Mouse (Mus musculus) kidney, adult 9 months (tissue): Measurements from ENCODE around the gene Stk26.

Experiments used
- DNase-seq: peaks from one replicate; pipeline ENCODE4 v3.0.0; 2022

Gene Stk26

DNA sequence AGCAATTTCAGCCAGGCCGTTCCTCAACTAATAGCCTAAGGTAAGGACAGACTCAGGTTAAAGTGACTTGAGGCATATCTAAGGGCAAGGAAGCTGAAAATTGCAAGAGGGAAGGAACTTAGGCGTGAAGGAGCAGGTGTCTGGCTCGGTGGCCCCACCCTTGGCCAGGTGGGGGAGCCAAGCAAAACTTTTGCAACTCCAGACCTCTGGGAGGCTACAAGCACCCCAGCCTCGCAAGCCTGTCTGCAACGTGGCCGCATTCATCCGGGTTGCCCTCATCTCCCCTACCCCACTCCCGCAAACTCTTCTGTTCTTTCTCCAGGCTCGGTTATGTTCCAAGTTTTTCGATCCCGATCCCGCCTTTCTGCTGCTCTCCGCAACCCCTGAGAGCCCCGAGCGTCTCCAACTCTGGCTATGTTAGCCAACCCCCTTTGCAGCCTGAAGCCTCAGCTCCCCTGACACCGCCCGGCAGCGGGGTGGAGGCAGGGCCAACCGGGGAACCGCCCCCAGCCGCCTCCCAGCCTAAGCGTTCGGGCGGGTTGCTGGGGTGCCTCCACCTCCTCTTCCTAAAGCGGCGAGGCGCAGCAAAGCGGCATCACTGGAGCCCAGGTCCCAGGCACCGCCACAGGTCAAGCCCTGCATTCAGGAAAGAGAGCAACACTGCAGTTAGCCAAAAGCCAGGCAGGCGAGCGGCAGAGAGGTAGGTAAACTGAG is at the start of gene Stk26:
Stk26 (plus strand) TSS at position 201 of the 714 bp plus-strand sequence.
- peak; percentile 22 for DNase-seq

DNA sequence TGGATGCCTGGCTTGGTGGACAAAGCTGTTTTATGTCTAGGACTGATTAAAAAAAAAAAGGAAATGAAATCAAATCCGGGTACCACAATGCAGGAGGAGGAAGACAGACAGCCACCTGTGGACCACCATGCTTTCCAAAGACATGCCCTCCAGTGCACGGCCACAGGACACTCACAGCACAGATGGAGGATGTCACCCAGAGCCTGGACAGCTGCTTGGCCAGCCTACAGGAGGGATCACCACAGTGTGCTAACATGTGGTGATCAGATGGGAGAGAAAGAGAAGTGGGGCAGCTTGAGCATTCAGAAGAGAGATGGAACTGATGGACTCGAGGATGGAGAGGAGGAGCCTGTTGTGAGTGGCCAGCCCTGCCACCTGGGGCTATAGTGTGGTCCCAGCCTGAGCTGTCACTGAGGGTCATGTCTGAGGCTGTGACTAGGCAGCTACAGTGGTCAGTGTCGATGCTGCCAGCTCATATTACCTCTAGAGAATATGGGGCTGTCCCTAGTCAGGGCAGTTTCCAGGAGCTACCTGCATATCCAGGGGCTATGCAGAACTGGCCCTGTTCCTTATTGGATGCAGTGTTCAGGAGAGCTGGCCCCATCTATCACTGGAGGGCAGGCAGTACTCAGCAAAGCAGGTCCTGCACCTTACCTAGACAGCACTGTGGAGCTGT is 47.7 kb upstream of the Stk26 start:
- no peak for DNase-seq

DNA sequence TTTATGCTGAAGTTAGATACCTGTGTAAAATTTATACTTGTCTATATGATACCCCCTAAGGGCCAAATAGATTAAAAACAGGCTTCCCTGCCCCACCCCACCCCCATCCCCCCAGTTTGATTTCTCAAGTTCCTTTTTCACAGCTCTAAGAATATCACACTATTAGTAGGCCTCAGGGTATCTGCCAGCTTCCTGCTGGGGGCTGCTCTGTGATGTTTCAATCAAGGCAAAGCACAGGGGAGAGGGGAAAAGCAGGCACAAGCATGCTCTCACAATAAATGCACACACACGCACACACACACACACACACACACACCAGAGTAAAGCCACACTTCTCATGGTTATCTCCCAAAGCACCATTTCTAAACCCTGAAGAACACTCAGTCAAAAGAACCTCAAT is 43.0 kb upstream of the Stk26 start:
- DNase-seq, result no peak

DNA sequence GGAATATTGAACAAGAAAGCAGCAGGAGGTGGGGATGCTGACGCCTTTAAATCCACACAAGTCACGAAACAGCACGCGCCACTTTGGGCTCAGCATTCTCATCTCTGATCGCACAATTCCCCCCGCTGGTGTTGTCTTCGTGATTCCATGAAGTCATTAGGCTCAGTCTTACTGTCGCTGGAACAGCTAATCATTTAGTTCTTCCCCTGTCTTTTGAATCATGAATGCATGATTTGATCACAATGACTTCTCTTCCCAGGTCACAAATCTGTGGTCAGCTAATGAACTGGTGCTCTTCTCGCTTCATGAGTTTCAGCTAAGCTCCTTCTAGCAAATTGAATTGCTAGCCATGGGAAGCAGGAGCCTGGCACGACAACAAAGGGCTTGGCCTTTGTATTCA is 42.3 kb upstream of the Stk26 start:
- DNase-seq, result no peak

DNA sequence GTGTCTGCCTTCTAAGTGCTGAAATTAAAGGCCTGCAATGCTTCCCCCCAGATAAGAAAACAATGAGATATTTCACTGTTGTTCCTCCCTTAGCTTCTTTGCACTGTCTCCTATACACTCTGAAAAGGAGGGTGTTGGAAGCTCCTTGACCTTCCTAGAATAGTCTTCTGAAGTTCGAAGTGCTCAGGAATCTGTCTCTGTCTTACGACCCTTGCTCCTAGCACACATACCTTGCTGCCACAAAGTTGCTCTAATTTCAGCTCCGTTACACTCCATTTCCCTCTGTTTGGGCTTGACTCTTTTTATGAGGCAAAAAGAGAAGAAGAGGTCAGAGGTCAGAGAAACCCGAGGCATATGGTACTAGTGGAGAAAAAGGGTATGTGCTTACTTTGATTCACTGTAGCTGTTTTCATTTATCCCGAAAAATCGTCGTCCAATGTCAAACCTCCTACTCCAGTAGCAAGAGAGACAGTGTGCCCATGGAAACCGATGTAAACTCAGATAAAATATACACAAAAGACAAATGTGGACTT is 41.1 kb upstream of the Stk26 start:
- DNase-seq, result no peak

DNA sequence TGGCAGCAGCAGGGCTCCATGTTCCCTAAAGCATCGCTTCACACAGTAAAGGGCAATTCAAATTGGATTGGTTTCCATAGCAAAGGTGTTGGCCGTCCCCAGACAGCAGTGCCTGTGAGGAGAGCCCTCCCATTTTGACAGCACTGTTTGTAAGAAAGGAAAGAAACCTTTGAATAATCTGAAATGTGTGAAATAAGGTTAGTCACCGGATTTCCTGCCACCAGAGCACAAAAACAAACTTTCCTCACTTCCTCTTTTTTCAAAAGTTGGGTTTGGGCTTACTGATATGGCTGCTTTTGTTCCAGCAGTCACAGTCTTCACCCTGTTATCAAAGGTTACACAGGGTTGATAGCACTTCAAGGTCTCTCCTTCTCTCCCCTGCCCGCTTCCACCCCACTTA is 35.2 kb upstream of the Stk26 start:
- peak; percentile 0 for DNase-seq

DNA sequence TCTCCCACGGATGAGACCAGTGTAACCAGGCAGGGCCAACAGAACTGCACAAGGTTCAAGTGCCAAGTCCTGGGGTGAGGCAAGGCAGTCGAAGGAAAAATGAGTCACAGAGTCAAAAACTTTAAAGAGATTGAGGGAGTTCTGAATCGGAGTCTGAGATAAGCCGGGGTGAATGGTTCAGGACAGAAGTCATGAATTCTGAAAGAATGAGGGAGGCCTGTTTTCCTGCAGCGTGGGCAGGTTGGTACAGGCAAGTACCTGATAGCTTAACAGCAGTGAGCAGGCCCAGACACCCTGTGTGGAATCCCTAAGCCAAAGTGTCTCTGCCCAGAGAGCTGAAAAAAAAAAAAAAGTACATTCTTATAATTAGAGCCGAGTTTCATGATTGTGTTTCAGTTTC is 17.0 kb upstream of the Stk26 start:
- no peak for DNase-seq

DNA sequence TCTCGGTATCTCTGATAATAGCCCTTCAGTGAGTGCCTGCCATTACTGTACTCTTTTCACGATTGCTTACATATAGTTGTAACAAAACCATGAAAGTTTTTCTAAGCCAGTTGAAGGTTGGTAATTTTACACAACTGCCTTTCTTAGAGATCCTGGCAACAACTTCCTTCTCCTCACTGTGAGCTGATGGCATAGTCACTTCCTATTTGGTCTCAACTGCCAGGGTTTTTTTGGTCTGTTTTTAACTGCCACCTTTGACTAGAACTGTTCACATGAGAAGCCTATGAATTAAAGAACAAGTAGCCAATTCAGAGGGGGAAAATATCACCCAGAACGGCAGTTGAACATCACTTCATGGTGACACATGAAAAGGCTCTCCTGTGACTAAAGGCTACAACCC is 5.3 kb upstream of the Stk26 start:
- no peak for DNase-seq

DNA sequence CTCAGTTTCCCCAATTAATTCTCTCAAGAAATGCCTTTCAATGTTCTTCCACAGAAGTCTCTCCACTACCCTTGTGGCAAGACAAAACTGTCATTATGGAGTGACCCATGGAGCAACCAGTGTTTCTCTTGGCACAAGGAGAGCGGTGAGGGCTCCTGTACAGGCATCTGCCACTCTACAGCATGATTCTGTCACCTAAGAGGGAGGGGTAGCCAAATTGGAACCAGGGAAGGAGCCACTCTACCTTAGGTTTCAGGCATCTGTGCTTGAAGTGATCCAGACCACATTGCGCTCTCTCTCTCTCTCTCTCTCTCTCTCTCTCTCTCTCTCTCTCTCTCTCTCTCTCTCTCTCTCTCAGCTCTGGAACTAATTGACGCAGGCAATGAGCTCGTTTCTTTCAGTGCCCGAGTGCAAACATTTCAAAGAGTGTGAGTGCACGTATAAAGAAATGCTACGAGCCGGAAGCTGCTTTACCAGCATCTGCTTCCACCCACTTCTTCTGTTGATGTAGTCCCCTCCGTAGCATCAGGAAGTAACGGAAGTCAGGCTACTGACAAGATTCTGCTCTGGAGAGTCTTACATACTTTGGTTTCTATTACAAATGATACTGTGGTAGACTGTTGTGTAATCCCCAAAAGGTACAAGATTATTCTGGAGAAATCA is 4.7 kb upstream of the Stk26 start:
- no peak for DNase-seq

DNA sequence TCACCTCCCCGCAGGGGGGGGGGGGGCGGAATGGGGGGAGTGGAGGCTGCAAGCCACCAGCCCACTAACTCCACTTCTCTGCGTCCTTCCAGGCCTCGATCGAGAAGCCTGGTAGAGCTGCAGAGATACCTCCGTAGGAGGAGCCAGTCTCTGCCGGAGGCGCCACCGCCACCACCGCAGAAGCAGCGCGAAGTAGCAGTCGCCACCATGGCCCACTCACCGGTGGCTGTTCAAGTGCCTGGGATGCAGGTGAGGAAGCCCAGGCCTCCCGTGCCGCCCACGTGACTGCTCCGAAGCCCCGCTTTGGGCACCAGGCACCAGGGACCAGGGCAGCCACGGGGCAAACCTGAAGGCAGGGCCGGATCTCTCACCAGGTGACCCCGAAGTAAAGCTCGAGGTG is 740 bp downstream of the Stk26 start:
- DNase-seq, result no peak

DNA sequence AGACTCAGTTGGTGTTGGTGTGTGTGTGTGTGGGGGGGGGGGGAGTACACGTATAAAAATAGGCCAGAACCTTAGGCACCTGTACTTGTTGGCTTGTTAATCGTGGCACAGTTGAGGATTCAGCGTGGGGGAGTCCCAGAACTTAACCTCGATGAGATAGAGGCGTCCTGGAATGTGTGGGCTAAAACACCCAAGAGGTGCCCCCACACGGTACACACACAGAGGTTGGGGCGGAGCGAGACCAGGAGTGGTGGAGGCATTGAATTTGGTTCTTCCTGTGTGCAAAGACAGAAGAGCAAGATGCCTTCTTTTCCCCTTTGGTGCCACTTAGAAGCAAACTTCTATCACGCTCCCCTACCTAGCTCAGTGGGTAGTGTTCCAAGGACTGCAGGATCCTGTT is 1.2 kb downstream of the Stk26 start:
- no peak for DNase-seq

DNA sequence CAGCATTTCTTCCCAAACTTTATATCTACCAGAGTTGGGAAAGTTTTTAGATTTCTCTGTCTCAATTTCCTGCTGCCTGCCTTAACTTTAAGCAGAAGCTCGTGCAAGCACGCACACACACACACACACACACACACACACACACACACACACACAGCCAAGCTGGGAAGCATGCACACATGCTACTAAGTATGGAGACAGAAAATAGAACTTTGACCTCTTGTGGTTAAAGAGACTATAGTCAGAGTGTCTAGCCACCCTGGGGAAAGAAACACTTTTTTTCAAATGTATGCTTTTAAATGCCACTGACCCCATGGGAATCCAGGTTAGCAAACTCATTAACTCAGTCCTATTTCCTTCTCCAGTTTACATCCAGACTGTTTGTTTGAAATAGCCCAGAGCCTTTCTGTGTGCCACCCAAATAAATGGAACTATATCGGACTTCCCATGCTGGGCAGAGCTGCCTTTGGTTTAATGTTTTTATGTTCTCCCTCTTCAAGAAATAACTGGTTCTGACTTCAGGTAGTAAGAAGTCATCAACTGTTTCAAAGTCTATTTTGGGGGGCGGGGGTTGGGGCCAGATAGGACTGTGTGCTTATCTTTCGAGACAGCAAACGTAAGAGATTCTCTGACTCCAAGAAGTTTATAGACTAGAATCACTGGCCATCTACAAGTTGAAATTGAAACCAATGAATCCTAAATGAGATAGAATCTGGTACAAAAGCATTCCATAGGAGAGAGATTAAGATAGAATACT is 9.8 kb downstream of the Stk26 start:
- no peak for DNase-seq

DNA sequence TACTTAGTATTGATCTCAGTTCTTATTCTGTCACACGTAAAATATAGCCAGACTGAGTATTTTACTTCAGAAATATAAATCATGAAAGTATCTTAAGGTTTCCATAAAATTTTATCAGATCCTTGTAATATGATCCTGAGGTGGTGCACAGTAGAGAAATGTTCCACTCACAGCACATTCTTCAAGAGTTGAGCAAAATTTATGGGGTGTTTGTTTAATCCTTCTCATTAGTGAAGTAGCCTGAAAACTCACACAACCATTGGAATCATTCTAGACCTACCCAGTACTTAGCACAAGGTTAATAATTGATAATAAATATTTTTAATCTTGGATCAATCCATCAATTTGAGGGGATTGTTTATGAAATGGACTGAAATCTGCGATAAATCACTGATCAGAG is 22.9 kb downstream of the Stk26 start:
- DNase-seq, result no peak

DNA sequence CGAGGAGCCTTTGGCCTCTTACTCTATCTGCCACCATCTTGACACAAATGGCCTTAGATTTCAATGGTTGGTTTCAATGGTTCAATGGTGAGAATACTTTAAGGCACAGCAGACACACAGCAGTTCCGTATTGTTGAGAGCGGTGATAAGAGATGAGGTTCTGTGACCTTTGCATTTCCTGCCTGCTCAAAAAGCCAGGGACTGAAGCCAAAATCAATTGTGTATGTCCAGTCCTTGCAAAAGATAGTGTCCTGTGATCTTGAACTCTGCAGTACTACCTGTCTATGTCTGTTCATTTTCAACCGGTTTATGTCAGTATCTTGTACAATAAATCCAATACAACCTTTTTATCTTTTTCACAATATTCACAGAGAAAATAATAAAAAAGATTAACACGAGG is 23.9 kb downstream of the Stk26 start:
- DNase-seq, result no peak

DNA sequence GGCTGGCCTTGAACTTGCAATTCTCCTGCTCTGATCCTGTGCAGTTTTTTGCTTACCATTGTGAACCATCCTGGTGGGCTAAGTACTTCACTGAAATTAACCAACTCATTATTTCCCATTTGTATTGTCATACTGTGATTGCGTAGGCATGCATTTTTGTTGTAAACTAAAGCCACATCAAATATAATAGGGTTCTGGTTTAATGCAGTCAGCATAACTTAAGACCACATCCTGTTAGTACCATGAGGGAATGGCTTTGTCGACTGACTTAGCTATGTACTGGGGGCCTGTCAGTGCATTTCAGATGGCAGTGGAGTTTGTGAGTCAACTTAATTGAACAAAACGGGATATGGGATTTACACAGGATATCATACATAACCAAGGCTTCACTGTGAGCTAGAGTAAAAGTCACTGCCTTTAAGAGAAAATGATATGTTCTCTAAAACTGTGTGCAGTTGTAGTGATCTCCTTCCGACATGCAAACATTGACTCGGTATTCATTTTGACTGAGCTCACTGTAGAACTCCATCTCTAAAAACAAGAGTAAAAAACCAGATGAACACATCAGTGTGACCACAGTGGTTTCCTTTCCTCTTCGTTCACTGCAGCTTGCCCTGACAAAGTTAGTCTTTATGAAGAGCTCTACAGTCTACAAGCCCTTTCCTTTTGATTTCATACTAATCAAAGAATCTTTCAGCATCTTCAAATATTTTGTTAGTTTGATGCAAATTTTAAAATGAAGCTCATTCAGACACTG is 33.6 kb downstream of the Stk26 start:
- no peak for DNase-seq

DNA sequence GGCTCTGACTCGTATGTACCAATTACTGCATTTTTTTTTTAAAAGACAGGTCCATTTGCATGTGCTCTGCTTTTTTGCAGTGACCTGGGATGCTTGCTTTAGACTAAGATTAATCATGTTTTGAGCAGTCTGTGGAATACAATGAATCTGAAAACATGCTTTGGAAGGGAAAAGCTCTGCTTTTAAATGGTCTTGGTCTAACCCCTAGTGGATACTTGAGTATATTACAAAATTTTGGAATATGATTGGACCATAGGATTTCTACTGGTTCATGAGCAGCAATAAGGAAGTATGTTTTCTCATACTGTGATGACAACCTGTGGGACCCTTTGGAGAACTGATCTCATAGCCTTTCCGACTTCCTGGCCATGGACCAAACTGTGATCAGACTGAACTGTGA is 47.2 kb downstream of the Stk26 start:
- no peak for DNase-seq

DNA sequence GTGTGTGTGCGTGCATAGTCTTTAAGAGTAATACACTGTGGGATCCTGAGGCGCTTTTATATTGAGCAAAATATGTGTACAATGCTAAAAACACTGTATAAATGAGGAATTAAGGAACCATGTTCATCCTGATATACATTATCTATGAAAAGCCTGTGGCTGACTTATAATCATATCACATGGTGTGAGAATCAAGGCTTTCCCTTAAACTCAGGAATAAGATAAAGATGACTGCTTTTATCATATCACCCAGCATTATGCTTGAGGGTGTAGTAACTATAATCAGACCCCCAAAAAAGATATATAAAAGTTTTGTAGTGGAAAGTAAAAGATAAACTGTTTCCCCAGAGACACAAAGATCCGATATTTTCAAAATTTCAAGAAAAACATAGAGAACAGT is 62.6 kb downstream of the Stk26 start:
- DNase-seq, result no peak

DNA sequence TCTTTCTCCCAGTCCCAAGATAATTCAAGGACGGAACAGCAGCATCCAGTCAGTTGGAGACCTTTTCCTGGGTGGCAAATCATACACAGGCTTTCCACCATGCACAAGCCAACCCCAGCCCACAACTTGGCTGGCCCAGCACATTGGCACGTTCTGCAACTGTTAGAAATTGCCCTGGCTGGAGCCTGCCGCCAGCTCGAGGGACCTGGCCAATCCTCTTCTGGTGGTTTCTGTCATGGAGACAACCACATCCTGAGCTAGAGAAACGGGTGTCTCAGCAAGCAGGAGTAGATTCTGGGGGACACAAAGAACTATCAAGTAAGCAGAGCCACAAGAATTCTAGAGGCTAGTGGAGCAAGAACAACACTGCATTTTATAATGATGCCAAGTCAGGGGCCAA is 69.1 kb downstream of the Stk26 start:
- DNase-seq, result no peak

DNA sequence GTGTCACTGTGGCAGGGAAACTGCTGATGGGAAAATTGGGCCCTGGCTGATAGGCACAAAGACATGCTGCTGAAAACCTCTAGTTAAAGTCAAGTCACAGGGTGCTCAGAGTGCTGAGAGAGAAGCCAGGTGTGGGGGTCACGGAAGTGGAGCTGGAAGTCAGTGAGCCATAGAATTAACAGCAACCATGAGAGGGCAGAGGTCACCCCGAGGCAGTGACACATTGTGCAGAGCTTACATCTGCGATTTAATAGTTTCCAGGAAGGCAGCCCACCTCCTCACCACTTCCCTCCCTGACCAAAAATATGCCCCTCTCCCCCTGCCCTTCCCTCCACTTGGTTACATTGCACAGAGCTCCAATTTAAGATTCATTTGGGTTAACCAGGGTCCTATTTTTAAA is 76.5 kb downstream of the Stk26 start:
- DNase-seq, result no peak

DNA sequence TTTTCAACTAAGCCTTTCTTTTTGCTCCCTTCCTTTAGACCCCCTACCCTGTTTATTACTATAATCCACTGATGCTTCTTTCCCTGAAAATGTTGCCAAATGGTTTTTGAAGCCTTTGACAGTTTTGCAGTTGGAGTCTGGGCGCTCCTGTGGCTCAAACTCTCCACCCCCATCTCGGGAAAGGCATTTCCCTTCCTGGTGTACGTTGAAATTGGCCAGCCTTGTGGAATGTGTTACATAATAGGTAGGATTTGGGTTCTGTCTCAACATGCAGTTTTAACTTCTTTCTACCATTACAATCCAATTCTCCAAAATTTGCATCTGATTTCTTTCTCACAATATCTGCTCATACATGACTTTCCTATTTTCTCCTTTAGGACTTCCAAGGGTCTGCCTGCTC is 77.9 kb downstream of the Stk26 start:
- no peak for DNase-seq

DNA sequence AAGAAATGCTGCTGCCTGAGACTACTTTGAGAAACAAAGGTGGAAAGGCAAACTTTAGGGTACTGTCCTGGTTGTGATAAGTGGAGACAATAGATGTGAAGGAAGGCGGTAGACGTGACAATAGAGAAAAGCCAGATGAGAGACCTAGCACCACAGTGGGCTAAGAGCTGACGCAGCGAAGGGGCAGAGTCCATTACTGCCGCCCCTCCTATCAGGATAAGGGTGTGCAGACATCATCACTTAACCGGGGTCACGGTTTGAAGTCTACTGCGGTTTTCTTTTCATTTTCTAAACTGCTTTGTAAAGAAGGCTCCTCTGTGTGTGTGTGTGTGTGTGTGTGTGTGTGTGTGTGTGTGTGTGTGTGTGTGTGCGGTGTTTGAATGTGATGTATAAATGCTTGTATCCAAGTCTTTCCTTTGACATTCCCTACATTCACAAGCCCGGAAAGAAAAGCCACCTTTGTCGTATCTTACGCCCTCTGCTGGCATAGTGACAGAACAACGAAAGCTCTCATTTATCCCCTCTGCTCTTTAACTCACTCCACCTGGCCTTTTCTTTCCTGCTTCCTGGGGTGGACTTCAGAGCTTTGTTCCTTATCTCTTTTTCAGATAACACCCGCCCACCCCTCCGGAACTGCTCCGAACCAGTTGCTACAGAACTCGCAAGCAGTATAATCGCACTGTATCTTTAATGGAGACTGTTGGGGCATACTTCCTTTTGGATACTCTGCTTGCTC is 84.0 kb downstream of the Stk26 start:
- DNase-seq, result peak; percentile 29
